Mouse (Mus musculus): ENCODE measurements around the gene Elf4.

Gene Elf4

DNA sequence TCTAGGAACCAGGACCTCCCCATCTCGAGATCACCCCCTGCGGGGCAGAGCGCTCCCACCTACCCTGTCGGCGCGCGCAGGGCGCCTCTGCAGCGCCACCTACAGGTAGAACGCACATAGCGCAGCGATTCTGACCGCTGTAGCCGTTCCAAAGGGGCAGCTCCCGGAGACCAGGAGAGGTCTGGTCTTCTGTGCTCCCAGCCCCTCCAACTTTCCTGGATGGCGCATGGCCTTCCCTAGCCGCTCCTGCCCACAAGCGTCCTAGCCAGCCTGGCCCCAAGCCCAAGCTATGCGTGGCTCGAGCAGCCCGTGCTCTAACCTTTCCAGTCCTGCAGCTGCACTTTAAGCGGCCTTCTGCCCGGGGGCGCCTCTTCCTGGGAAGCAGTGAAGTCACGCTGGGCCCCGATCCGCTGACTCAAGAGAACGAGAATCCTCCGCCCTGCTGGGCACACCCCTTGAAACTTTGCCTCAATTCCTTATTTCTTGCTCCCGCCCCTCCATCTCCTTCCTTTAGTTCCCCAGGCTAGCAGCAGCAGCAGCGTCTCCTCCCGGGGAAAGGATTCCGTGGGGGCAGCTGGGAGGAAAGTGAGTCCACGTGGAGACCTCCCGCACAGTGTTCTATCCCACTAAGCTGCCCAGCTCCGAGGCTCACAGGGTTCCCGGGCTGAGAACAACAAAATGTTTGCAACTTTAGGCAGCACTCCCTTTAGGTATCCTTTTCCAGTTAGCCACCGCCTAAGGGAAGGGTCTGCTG, at the start of gene Elf4:
Gene Elf4, minus strand, starts transcription at position 379 of the 754 bp plus-strand sequence.
- DNase-seq (ENCODE audit: extremely low read depth, low read depth, low spot score) = no peak

DNA sequence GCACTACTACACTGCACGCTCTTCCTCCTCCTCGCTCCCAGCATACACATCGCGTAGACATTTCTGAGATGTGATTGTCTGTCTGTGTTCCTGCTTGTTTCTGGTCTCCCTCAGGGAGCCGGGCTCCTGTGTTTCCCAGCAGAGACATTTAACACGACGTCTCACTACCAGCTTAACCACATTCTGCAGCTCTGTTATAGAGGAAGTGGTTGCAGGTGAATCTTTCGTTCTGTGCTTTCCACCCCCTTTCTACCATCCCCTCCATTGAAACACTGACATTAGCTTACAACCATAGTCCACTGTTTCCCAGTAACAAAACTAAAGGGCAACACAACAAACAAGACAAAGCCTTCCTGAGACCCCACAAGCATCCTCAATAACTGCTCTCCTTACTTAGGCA, 30.8 kb upstream of the Elf4 start:
- no peak for DNase-seq (ENCODE audit: extremely low read depth, low read depth, low spot score)

DNA sequence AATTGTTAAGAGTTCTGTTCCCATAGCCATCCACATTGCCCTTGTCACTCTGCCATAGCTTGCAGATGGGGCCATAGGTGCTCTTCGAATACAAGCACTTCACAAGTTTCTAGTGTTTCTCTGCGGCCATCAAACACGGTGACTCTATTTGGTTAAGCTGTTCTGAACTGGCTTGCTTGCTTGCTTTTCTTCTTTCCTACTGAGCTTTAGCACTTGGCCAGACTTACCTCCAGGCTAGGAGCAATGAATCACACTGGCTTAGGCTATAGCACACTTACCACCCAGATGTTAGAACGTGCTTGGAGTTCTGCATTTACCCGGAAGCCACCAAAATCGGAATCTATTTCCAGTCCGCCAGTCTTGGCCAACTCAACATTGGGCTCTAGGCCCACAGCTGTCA, 18.8 kb upstream of the Elf4 start:
- DNase-seq (ENCODE audit: extremely low read depth, low read depth, low spot score) = peak; percentile 16

DNA sequence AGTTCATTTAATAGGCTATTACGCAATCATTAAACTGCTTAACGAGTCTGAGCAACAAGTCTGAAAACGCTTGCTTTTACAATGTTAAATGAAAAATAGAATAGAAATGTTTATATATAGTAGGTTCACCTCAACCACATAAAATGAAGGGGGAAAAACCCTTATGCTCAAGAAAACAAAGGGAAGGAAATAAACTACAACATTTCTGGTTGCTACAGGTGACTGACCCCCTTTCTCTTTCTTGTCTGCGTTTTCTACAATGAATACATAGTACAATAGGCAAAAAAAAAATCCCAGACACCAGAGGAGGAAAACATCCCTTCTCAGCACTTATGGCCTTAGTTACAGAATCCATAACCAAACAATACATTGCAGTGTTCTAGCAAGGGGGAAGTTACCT, 18.2 kb upstream of the Elf4 start:
- DNase-seq (ENCODE audit: extremely low read depth, low read depth, low spot score) = no peak

DNA sequence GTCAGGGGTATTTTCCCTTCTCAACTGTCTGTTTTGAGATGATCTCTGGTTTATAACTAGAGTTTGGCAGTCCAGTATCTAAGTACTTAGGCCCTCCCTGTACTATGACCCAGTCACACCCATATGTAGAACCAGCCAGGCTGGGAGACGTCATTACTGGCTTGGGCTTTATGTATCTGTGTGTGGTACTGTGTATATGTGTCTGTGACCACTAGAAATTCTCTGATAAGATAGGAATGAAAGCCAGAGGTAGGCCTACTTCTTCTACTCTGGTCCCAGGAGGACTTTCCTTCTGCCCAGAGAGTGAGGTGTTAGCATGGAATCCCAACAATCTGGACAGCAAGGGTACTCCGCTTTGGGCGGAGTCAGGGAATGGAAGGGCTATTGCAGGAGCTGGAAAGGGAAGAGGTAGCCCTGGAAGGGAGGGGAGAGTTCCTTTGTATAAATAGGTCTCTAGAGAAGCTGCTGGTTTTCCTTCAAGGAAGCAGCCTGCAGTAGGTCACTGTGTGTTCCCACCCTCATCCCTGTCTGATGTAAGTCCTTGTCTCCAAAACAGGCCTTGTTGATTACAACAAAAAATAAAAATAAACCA, 4.5 kb upstream of the Elf4 start:
- no peak for DNase-seq (ENCODE audit: extremely low read depth, low read depth, low spot score)

DNA sequence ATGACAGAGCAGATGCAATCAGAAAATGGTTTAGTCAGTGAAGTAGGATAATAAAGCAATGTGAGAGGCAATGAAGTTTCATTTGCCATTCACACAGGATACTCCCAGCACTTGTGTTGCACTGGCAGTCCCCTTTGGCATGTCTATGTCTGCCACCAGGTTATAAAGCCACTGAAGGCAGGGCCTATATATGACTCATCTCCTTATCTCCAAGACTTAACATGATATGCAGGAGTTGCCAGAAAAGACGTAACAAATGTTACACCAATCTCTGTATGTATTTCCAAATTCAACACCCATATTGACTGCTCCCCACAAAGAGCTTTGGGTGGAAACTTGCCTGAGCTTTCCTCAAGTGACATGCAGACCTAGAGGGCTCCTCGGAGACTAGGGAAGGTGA, 3.2 kb upstream of the Elf4 start:
- DNase-seq (ENCODE audit: extremely low read depth, low read depth, low spot score) = no peak

DNA sequence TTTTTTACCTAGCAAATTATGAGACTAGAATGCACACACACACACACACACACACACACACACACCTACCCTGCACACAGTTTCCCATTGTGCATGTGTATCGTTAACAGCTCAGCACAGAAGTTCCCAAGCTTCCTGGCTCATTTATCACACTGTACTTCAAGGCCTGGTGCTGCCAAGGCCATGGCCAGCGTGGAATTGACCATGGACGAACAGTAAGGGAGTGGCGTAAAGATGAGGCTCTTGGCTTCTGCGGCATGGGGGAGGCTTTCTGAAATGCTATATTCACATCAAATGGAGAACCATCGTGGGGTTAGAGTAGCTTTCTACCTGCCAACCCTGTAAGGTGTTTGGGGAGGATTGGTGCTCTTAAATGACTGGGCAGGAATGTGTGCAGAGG, 1.5 kb upstream of the Elf4 start:
- no peak for DNase-seq (ENCODE audit: extremely low read depth, low read depth, low spot score)

DNA sequence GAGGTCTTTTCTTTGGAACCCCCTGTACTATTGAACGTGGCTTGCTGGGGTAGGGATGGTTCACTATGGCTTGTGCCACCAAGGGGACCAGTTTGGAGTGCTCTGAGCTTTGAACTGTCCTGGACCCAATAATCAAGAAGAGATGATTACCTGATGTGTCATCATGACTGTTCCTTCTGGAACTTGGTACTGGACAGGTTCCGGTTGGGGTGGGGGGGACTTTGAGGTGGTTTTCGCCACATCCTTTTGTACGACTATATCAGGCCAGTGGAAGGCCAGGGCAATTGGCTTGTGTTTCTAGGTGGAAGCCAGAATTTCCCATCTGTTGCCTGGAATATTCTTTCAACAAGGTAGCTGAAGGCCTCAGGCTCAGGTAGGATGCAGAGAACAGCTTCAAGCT, 704 bp upstream of the Elf4 start:
- DNase-seq (ENCODE audit: extremely low read depth, low read depth, low spot score) = no peak

DNA sequence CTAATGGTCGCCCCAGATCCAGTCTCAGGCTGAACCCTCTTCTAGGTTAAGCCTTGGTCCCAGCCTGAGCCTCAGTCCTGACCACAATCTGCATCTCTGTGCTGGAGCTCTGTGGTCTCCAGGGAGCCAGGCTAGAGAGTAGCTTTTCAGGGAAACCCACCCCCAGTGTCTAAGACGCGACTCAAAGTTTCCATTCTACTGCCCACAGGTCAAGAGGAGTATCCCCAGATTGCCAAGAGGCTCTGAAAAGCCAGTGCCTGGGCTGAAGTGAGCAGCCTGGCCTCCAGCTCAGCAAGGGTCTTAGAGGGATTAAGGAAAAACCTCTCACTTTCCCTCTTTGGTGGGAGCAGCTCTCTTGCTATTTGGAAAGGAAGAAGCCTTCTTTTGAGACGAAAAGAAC, 635 bp downstream of the Elf4 start:
- no peak for DNase-seq (ENCODE audit: extremely low read depth, low read depth, low spot score)

DNA sequence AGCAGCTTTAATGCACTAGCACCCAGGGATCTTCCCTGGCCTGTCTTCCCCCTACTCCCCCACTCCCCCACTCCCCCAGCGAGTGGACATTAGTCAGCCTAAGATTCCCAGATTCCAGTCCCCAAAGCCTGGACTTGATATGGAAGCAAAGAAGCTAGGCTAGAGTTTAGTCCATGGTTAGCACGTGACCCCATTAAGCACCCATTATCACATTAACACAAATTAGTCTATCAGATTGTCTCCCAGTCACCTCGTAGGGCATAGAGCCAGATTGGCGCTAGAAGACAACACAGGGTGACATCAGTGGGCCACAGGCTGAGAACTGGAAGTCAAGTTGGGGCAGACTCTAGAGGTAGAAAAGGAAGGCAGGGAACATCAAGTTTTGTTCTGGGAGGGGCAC, 1.9 kb downstream of the Elf4 start:
- DNase-seq (ENCODE audit: extremely low read depth, low read depth, low spot score) = no peak

DNA sequence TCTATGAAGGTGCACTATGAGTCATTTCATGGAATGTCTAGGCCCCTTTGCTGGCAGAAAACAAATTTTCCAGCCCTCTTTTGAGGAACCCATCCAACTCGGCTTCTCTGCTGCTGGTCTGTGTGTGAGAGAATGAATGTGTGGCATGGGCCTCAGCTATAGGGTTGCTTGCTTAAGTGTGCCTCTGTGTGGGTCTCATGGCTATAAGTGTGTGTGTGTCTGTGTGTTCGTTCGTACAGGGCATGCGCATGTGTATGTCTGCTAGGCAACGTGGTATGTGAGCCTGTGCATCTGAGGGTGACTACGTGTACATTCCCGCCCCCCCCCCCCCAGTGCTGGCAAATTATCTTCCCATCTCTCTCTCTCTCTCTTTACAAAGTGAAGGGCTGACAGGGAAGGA, 2.4 kb downstream of the Elf4 start:
- DNase-seq (ENCODE audit: extremely low read depth, low read depth, low spot score) = no peak

DNA sequence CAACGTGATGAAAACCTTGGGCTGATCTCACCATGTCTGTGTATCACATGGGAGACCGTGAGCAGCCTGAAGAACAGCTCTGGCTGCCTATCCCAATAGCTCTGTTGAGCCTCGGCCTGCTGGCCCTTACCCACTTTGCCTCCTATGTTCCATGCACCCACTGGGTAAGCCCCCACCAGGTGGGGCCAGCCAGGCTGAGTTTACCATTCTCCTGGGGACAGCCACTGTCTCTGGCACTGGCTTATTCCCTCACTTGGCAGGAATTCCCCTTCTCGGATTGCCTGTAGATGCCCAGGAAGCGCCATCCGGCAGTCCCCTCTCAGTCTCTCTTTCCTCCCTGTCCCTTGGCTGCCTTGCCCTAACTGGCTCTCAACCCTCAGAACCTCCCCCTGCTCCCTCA, 6.0 kb downstream of the Elf4 start:
- DNase-seq (ENCODE audit: extremely low read depth, low read depth, low spot score) = no peak

DNA sequence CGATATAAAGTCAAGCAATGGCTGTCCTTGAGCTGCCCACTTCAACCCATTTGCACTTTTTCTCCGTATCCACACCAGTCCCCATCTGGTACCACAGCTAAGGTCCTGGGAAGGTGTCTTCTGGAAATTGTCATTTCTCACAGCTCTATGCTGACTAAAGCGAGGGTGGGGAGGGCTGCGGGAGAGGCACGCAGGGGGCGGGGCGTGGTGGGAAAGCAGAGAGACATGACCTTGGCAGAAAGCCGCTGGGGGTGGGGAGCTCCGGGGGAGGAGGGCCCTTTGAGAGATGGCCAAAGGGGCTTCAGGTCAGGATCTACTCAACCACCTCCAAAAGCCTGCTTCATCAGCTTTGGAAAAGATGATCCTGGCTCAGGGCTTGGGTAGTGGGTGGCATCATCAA, 7.9 kb downstream of the Elf4 start:
- DNase-seq (ENCODE audit: extremely low read depth, low read depth, low spot score) = no peak

DNA sequence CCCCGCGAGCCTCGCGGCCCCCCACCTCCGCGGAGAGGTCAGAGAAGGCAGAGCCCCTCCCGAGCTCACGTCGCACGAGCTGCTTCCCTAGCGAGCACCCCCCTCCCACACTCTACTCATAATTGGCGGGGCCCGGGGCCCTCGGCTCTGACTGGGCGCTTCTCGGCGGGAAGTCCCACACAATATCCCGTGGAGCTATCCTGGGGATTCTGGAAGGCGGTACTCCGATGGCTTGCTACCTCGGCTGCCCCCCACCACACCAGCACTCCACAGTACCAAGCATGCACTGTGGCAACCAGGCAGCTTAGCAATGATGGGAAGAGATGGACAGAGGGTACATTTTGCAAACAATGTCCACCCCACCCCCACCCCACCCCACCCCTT, 8.4 kb downstream of the Elf4 start:
- no peak for DNase-seq (ENCODE audit: extremely low read depth, low read depth, low spot score)

DNA sequence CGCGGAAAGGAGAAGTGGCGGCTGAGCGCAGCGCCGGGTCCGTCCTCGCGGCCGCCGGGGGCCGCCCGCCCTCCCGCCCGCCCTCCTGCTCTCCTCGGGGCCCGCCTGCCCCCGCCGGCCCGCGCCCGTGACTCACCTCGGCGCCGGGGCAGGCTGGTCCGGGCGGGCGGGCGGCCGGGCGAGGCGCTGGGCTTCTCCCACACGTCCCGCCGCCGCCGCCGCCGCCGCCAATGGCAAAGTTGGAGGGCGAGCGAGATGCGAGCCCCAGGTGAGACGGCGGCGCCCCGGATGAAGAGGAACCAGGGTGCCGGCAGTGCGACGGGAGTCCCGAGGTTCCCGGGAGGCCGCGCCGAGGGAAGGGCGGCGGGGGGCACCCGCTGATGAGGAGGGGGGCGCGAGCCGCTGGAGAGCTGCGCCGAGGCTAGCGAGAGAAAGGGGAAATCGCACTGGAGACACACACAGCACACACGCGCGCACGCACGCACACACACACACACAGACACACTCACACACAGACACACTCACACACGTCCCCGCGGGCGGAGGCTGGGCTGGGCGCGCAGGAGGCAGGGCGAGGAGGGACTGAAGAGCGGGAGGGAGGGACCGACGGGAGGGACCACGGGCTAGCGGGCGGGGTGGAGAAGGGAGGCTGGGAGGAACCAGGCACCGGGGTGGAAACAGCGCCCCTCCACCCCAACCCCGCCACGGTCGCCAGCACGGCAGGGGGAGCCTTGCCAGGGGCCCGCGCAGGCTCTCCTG, 9.0 kb downstream of the Elf4 start:
- DNase-seq (ENCODE audit: extremely low read depth, low read depth, low spot score) = no peak

DNA sequence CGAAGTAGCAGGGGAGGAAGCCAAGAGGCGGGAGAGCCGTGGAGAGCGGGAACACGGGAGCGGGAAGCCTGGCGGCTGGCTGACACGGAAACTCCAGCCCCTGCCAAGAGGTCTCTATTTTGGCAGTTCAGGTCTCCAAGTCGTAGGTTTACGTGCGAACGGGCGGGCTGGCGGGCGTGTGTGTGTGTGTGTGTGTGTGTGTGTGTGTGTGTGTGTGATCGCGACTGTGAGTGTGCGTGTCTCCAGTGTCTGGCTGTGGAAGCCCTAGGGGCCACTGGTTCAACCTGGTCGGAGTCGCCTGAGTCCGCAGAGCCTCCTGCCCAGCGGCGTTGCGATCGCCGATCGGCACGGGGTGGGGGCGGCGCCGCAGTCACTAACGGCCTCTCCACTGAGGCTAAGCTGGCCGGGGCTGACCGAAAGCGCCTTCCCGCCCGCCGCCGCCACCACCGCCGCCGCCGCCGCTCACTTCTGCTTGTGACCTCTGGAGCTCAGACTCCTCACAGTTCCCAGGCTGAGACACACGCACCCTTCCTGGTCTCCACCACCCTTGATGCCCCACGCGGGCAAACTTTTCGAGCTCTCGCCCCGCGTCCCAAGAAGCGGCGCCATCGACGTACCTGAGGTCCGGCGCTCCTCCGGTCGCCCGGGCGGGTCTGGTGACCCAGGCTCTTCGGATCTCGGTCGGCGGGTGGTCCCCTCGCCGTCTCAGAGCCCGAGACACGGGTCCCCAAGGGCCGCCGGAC, 9.8 kb downstream of the Elf4 start:
- no peak for DNase-seq (ENCODE audit: extremely low read depth, low read depth, low spot score)

DNA sequence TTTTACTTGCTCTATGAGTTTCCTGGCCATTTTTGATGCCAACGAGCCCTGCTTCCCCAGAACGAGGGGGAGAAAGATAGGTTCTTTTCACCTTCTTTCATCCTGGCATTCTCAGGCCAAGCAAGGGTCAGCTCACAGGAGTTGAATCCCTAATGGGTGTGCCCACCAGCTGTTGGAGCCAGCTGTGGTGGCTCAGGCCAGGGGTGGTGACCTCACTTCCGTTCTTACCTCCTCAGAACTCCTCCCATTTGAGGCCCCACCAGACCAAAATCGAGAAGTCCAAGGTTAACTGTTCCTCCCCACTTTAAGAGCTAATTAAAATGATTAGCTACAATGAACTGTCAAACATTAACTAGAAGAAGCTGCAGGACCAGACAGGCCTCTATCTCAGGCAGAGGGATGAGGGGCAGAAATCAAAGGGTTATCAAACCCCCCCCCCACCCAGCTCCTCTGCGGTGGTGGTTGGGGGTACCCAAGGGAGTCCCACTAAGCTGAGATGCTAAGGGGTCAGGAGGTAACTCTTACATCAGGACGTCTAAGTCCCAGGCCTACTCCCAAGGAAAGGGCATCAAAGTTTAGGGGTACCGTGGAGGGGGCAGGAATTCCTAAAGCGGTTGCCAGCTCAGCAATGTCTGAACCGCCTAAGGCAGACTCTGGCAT, 10.6 kb downstream of the Elf4 start:
- DNase-seq (ENCODE audit: extremely low read depth, low read depth, low spot score) = no peak

DNA sequence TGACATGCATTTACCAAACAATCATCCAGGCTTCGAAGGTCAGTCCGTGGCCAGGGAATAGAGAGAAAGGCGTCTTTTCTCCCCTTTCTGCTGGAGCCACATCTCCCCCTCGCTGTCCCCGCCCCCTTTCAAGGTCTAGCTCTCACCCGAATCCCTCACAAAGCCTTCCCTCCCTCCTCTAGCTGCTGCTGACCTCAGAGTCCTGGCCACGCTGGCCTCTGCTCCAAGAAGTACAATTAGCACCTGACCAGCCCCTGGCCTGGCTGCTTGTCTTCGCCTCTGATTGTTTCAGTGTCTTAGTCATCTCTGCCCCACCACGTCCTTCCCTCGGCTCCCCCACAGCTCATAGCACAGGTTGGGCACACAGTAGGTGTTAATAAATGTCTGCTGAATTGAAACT, 13.3 kb downstream of the Elf4 start:
- DNase-seq (ENCODE audit: extremely low read depth, low read depth, low spot score) = no peak

DNA sequence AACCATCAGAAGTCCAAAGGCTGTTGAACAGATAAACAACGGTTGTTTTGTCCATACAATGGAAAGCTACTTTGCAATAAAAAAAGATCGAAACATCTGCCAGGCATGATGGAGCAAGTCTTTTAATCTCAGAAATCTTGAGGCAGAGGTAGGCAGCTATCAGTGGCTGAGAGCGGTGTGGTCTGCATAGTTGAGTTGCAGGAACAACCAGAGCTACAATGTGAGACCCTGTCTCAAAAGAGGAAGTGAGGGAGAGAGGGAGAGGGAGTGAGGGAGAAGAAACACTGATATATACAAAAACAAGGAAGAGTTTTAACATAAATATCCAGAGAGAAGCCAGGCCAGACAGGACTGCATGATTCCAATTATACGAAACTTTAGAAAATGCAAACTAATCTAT, 18.3 kb downstream of the Elf4 start:
- DNase-seq (ENCODE audit: extremely low read depth, low read depth, low spot score) = no peak

DNA sequence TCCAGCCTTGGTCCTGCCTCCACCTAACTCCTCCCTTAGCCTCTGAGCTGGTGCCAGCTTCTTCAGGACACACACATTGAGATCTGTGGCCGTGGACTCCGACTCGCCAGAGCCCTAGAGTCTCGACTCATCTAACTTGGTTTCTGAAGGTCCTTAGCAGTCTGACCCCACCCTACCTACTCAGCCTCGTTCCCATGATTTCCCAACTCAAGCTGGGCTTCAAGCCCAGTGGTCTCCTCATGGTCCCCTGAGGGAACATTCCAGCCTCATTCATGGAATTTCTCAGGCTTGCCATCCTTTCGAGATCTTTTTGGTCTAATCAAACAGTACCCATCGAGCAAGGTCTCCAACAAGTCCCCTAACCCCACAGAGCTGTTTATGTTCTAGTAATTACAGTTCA, 21.0 kb downstream of the Elf4 start:
- DNase-seq (ENCODE audit: extremely low read depth, low read depth, low spot score) = no peak

DNA sequence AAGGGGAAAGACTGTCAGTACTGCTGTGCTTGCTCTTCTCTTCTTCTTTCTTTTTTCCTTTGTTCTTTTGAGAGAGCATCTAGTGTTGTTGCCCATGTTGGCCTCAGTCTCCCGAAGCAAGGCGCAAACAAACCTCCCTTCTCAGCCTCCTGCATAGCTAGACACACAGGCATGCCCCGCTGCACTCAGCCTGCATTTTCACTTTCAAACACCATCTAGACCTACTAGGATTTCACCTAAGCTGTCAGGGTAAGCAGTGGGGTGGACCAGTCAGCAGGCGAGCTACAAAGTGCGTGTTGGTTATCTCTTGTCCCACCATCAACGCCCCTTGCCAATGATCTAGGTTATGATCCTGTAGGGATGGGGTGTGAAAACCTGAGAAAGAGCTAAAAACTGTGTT, 21.4 kb downstream of the Elf4 start:
- no peak for DNase-seq (ENCODE audit: extremely low read depth, low read depth, low spot score)
